Mouse (Mus musculus): ENCODE measurements at regions not wholly inside any gene's neighbourhood (a gene's known extent, or its start where the extent isn't known, plus 50 kb on each side); places are given as distances from the start of the nearest gene placed in this dataset.
A peak's percentile ranks its signal among the peaks of the same experiment; 100 is the strongest.

DNA sequence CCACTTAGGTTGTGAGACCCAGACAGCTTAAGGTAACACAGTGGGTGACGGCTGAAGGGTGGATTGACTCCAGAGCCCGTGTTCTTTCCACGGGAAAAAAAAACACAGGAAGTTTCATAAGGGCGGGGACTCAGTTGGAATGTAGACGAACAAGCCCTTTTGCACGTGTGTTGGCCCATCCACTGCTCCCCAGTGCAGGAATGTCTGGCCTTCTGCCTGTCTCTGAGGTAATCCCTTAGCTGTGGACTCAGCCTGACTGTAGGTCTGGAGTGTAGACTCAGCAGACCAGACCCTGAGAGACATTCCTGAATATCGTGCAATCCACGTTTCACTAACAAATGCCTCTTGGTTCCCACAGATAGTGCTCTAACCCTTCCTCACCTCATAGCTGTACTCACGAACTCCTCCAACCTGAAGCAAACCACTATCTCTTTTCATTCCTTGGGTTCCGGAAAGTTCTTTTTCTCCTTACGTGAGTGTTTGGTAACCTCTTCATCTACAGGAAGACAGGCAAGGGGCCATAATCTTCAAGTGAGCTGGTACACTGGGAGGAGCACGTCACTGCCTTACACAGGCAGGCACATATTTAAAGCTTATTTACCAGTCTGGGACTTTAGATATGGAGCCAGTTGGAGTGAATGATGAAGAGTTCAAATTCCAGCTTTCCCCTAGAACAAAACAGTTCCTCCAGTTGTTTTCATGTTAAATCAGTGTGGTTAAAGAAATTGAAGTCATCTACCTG lies 205.6 kb upstream of the Bcor start:
- DNase-seq (ENCODE audit: low read depth, low spot score), result no peak

GRCm38 (mm10) chrX:12366801-12367200 lies 206.6 kb upstream of the Bcor start:
- no peak for DNase-seq (ENCODE audit: low read depth, low spot score)

DNA sequence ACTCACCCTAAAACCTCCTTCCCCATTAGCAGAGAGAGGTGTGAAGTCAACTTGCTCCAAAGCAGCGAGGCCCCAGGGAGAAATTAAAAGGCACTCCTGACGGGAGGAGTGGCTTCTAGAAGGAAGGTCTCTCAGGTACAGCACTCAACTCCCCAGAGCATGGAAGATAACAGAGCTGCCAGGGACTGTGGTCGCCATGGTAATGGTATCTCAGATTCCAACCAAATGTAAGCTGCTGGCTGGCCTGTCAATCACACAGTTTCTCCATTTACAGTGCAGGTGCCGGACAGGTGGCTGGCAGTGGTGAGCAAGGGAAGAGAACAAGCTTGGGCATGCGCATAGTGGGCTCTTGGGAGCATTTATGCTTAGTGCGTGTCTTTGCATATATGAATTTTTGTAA lies 213.5 kb upstream of the Bcor start:
- DNase-seq (ENCODE audit: low read depth, low spot score), result no peak

- no peak for DNase-seq (ENCODE audit: low read depth, low spot score)
These were observed 211.8 kb upstream of the Atp6ap2 start for GRCm38 (mm10) chrX:12375796-12376195.

DNA sequence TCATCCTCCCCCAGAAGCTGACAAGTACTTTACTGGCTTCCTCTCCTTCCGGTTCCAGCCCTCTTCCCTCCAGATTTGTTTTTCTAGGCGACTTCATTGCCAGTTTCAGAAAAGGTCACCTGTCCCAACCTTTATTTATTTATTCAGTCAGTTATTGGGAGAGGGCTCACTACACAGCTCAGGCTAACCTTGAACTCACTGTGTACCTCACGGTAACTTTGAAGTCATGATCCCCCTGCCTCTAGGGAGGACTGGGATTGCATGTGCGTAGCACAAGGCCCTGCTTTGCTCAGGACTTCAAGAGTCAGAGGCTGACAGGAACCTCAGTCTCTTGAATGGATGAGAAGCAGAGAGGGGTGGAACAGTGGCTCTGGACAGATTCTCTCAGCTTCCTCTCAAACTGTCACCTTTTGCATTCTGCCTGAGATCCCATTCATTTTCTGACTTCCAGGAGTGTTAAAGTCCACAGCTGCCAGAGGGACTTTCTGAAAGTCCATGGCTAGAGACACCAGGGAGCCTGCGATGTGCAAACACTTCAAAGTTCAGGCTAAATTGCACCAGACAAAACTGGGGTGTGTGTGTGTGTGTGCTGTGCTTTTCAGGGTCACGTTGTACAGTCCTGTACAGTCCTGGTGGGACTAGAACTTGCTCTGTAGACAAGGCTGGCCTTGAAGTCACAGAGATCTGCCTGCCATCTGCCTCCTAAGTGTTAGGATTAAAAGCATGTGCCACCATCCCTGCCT lies 211.2 kb upstream of the Atp6ap2 start:
- no peak for DNase-seq (ENCODE audit: low read depth, low spot score)

GRCm38 (mm10) chrX:12377441-12377840 lies 210.2 kb upstream of the Atp6ap2 start:
- no peak for DNase-seq (ENCODE audit: low read depth, low spot score)

DNA sequence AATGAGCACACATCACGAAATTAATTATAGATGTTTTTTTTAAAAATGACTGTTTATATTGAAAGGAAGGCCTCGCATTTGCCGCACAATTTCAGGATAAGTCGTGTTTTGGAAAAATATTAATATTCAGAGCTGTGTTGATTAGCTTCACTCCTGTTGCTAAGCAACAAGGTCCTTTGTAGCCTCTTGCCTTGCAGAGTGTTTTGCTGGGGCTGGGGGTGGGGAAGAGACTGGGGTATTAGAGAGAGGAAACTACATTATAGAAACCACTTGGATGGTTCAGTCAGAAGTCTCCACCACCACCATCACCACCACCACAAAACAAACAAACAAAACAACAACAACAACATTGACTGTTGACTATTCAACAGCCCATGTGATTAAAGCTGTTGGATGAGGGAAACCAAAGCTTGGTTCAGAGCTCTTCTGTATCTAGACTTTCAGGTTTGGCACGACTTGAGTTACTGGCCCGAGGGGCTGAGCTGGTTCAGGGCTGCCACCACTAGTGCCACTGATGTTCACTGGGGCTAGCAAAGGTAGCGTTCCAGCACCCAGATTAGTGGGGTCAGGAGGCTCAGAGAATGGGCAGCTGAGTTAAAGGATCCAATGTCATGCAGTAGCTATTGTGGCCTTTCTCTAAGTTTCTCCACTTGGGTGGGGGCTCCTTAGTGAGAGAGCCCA lies 195.3 kb upstream of the Atp6ap2 start:
- DNase-seq (ENCODE audit: low read depth, low spot score), result no peak

DNA sequence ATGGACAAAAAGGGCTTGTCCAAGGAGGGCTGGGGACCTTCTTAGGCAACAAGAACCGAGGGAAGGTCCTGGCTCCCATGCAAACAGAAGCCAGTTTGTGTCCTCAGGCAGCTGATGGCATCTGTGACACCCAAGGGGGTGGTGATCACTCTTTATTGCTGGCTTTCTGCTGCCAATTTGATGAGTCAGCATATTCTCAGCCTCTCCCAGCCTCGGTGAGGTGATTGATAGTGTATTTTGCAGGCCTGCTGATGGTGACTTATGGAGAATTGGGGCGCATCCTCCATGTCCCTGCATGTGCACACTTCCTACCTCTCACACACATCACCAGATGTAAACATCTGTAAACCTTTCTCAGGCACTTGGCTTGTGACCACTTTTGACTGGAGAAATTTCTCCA lies 178.3 kb upstream of the Atp6ap2 start:
- DNase-seq (ENCODE audit: low read depth, low spot score), result no peak

DNA sequence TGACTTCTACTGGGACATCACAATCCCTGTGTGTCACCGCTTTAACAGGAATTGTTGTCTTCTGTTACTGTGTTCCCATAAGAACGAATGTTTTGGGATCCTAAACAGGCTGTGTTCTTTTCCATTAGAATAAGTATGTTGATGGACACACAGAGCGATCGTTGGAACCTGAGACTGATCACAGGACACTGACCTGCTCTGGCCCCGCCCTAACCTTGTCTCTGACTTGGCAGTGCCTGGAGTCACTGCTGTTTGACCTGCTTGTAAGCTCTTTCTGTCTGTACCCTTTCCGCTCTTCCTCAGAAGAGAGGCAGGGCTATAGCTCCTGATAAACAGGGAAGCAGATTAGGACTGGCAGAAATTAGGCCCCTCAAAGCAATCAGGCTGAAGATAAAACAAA lies 162.0 kb upstream of the Atp6ap2 start:
- no peak for DNase-seq (ENCODE audit: low read depth, low spot score)

- no peak for DNase-seq (ENCODE audit: low read depth, low spot score)
These were observed 160.9 kb upstream of the Atp6ap2 start for GRCm38 (mm10) chrX:12426664-12427063.

GRCm38 (mm10) chrX:12432289-12432688 lies 155.3 kb upstream of the Atp6ap2 start:
- peak; percentile 2 for DNase-seq (ENCODE audit: low read depth, low spot score)

GRCm38 (mm10) chrX:12435656-12436055 lies 151.9 kb upstream of the Atp6ap2 start:
- no peak for DNase-seq (ENCODE audit: low read depth, low spot score)

- no peak for DNase-seq (ENCODE audit: low read depth, low spot score)
These were observed 151.5 kb upstream of the Atp6ap2 start for GRCm38 (mm10) chrX:12436106-12436505.

DNA sequence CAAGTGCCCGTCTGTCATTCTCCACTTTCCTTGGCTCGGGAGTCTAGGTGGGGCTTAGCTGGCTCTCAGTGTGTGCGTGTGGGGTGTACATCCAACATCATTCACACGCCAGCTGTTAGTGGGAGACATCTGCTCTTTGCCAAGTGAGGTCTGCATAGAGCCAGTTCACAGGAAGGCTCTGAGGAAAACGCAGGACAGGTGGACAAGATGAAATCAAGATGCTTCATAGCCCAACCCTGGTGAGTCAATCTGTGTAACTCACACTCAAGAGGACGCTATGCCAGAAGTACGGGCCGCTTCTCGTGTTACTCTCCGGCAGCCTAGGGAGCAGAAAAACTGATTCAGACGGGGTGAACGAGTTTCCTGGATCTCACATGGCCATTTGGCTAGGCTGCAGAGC lies 148.2 kb upstream of the Atp6ap2 start:
- no peak for DNase-seq (ENCODE audit: low read depth, low spot score)

DNA sequence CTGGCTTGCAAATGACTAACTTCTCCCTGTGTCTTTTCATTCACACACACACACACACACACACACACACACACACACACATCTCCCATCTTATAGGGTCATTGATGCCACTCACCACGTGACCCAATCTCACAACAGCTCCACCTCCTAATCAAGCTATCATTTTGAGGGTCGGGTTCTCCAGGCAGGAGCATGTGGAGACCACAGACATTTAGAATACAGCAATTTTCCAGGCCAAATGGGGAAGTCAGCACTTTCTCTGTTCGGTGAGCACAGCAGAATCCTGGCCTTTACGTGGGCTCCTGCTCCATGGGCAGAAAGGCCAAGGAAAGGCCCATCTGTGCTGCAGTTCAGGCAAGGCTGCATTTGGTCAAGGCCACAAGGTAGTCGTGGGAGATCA lies 143.8 kb upstream of the Atp6ap2 start:
- no peak for DNase-seq (ENCODE audit: low read depth, low spot score)

DNA sequence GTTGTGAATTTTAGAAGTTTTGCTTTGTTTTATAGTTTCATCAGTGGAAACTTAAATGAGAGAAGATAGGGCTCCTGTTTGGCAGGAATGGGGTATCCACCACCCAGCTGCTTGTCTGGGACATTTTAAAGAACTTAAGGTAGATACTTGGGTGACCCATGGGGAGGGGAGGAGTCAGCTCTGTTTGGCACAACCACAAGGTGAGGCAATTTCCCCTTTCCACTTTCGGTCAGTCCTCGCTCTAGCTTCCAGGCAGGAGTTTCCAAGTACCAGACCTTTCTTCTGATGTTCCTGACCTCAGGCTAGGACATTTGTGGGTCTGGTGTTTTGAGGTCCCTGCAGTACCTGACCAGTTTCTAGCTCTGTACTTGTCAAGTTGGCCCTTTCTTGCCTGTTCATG lies 142.5 kb upstream of the Atp6ap2 start:
- peak; percentile 2 for DNase-seq (ENCODE audit: low read depth, low spot score)

DNA sequence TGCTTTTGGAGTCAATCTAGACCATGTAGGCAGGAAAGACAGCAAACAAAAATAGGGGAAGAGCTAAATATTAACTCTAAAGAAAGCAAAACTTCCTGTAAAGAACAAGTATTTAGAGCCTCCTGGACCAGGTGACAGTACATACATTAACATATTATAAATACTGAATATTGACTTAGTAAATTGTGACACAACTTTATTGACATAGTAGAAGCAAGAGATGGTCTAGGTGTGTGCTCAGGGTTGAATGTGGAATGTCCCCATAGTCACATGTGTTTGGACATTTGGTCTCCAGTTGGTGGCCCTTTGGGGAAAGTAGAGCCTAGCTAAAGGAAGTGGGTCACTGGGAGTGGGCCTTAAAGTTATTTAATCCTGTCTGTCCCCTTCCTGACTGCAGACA lies 139.6 kb upstream of the Atp6ap2 start:
- no peak for DNase-seq (ENCODE audit: low read depth, low spot score)

- DNase-seq (ENCODE audit: low read depth, low spot score), result no peak
These were observed 137.9 kb upstream of the Atp6ap2 start for GRCm38 (mm10) chrX:12449688-12450087.

DNA sequence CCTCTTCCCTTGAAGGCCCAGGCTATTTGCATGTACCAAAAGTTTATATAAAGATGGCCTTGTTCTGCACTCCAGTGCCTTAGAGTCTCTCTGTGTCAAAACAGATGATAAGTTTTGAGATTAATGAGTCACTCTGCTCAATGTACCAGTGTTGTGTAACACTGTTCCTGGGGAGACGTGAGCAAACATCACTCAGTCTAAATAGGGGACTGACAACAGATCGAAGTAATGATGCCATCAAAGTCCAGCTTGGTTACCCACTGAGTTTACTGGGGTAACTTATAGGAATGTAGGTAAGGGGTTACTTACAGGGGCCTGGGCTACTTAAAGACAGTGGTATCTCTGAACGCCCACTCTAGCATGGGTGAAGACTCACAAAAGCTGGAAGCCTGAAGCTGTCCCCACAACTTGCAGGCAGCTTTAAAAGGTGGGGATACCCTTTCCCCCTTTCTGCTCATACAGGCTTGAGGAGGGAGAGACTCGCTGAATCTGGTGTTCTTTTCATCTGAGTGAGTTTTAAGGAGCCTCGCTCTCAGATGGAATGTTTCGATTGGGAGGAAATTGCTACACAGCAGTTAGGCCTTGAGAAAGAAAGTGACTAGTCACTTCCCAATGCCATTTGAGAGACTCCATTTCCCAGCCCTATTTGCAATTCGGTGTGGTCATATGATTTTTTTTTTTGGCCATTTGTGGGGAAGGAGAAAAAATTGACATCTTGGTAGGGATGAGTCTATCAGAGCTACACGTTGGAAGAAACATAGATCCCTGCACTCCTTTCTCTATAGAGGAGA lies 134.4 kb upstream of the Atp6ap2 start:
- DNase-seq (ENCODE audit: low read depth, low spot score), result no peak

GRCm38 (mm10) chrX:12461657-12462056 lies 125.9 kb upstream of the Atp6ap2 start:
- DNase-seq (ENCODE audit: low read depth, low spot score), result no peak

GRCm38 (mm10) chrX:12462936-12463647 lies 124.5 kb upstream of the Atp6ap2 start:
- DNase-seq (ENCODE audit: low read depth, low spot score), result no peak
